Mouse (Mus musculus): Measurements from ENCODE around the gene Immt. TPM values are rescaled to one million over a fixed set of nuclear protein-coding genes. Genes with fewer than 3 reads are reported as not detected.

Immt gene
- total RNA-seq (2023) = 44.8 and 45.8 TPM in 2 replicates

DNA sequence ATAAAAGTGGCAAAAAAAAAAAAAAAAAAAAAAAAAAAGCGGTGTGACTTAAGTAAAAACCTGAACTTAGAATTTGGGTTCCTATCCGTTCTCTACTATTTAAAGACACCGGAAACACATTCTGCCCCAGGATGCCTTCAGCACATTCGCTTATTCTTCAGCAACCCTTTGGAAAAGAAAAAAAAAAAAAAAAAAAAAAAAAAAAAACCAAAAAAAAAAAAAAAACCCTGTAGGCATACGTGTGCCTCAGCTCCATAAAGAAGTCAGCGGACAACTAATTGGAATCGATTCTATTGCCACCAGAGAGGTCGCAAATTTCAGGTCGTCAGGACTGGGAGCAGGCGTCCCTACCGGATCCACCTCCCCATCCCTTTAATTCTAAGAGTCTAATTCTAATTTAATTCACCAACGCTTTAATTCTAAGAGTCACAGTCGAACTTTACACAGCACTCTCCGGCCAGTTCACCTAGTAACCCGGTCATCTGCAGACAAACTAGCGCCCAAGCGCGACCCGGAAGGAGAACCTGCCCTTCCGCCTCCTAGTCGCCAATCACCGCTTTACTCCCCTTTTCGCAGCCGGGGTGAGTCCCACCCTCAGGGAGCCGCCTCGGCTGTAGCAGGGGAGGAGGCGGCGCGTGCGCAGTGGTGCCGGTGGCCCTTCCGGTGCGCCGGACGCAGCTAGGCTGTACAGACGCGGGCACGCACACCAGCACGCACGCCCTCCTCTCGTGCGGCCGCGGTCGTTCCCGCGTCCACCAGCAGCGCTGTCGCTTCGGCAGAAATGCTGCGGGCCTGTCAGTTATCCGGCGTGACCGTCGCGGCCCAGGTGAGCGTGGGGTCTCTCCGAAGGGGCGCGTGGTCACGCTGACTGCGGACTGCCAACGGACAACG, at the start of gene Immt:
TSS of gene Immt (plus strand) at position 642 of the 891 bp plus-strand sequence.

DNA sequence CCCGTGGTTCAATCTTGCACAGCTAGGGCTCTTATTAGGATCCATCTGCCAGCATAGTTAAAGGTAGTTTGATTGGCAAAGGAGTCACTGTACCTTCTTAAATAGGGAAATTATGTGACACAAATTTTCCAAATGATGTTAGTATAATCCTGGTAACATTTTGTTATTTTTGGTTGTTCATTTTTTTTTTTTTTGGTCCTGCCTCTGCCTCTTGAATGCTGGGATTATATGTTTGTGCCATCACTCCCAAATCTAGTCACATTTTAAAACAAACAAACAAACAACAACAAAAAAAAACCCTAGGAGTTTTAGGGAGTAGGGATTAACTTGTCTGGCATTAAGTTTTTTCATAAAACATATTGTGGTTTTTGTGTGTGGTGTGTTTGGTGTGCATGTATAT, 4.3 kb upstream of the Immt start, which contains the start of gene Mrpl35:
TSS of gene Mrpl35 (minus strand) at position 101 of the 400 bp plus-strand sequence.

DNA sequence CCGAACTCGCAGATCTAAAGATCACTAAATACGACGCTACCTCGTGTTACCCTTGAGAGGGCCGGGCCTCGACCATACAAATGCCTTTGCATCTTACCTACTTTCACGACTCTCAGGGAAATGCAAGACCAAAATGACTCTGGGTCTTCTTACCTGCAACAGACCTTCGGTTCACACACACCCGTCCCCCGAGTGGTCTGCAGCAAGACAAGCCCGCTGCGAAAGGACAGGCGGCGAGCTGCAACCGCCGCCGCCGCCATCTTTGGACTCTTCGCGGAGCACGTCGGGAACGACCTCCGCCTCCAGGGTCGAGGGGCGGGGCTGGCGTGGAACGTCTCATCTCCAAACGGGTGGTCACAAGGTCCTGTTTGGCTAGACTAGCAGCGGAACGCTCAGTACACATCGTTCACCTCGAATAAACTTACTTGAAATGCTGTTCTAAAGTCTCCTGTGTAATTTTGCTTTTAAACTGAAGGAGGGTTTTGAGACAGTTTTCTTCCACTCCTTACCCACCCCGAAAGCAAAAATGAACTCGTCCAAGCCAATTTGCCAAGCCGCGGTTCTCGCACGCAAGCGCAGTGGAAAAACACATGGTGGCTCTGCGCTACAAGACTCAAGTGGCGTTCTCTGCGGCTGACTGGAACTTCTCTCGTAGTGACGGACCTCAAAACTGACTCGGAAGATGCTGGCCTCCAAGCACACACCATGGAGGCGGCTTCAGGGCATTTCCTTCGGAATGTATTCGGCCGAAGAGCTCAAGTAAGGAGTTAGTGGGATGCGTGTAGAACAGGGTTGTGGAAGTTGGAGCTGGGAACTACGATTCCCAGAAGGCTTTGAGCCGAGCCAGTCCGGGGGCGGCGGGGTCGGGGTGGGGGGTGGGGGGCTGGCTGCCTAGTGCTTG, 77.6 kb downstream of the Immt start, which contains the start of the genes Ptcd3 and Polr1a:
TSS of gene Ptcd3 (minus strand) at position 270 of the 901 bp plus-strand sequence.
TSS of gene Polr1a (plus strand) at position 573 of the 901 bp plus-strand sequence.

Other genes with a start within 250 kb of the Immt start
- gene Kdm3a, start 198.3 kb upstream of the Immt start, total RNA-seq (2023) = 53.8 and 73.9 TPM in 2 replicates
- gene Reep1, start 123.8 kb upstream of the Immt start, total RNA-seq (2023) = 0.11 TPM in 1 of 2 replicates, not detected in the other
- gene Mrpl35, start 4.4 kb upstream of the Immt start, total RNA-seq (2023) = 7.7 and 10.5 TPM in 2 replicates
- gene Ptcd3, start 77.4 kb downstream of the Immt start, total RNA-seq (2023) = 37.8 and 38.0 TPM in 2 replicates
- 41.0 and 53.4 TPM in 2 replicates for gene Polr1a, start 77.7 kb downstream of the Immt start, total RNA-seq (2023)